Mouse (Mus musculus): ENCODE measurements at regions not wholly inside any gene's neighbourhood (a gene's known extent, or its start where the extent isn't known, plus 50 kb on each side); places are given as distances from the start of the nearest gene placed in this dataset.
A peak's percentile ranks its signal among the peaks of the same experiment; 100 is the strongest.

DNA sequence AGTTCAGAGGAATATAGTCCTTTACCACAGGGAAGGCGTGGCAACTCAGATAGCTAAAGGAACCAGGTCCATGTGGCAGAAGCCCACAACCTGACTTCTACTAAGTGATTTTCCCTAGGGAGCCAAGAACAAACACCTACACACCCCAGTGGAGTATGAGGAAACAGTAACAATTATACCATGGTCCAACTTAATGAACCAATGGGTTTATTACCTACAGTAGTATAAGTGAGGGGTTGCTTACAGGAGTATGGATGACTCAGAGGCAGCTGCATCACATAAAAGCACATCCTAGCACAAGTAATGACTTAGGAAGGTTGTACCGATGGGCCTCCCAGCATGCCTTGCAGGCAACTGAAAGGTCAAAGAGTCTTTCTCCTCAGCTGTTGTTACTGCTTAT lies 98.7 kb upstream of the Cul1 start:
- DNase-seq (ENCODE audit: low spot score in 2 of 2) = no peak

DNA sequence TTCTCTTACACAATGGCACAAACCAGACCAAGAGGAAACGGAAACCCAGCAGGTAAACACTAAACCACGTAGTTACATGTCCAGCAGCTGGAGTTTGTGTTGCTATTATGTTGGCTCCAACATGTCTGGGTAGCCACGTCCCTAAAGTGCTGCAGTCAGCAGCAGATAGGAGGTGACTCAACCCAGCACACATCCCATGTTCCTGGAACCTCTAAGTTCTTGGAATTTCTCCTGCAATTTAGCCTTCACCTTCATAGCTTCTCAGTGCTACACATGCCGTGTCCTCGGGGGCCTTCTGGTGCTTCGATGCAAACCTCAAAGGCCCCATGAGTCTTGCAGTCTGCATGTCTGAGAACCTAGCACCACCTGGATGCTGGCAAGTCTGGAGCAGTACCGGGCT lies 97.7 kb upstream of the Cul1 start:
- no peak for DNase-seq (ENCODE audit: low spot score in 2 of 2)

DNA sequence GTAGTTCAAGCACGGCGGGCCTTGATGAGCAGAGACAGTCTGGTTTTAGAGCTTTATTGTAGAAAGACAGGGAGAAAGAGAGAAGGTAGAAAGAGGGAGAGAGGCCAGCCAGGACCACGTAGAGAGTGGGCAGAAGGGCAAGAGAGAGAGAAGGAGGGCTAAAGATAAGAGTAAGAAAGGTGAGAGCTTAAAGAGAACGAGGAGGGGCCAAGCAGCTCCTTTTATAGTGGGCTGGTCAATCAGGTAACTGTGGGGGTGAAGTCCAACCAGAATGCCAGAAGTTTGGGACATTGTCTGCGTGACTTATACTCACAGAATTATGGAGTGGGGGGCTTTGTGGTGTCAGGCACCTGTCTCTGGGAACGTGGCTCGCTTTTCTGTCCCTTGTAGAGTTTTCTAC lies 96.7 kb upstream of the Cul1 start:
- DNase-seq (ENCODE audit: low spot score in 2 of 2) = no peak

DNA sequence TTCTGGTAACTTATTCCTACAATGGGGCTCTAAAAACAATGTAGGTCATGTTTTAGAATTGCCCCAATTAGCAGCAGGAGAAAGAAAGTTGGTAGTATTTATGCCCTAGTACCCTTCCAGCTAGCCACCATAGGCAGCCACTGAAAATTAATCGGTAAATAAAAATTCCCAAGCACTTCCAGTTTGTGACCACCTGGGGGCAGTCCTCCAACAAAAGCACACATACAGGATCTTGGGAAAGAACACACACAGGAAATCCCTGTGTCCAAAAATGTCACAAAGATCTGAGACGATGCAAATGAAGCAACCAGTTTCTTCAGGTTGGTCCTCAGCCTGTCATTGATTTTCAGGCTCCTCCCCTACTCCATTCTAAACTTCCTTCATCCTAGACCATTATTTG lies 94.5 kb upstream of the Cul1 start:
- peak in 1 of 2 experiments; percentile 13 for DNase-seq (ENCODE audit: low spot score in 2 of 2)

DNA sequence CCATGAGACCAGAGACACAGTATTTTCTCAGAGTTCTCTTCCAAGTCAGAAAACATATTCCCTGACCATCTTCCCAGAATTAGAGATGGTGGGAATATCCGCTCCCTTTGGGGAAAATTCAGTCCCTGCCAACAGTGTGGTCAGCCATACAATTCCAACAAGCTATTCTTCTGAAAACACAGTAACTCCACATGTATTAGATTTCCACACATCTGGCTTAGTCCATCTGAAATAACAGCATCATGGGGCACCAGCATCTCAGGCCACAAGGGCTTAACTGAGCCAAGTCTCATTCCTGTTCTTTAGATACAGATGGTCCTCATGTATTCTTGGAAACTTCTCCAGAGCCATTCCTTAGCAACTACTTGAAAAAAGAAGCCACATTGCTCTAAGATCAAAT lies 89.2 kb upstream of the Cul1 start:
- no peak for DNase-seq (ENCODE audit: low spot score in 2 of 2)

DNA sequence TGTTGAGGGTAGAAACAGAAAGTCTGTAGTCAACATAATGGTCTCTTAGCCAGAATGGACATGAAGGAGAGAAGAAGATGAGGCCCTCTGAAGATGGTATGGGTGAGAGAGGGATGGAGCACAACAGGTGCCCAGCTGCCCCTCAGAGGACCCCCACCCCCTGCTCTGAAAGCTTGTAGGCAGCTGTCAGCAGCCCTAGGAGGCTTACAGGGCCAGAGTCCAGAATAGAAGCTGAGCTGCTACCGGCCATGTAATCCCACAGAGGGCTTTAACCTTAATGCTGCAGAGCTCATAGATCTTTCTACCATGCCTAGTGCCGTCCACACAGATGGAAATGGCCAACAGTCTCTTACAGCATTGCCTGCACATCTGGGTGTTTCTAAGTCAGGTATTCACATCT lies 88.6 kb upstream of the Cul1 start:
- no peak for DNase-seq (ENCODE audit: low spot score in 2 of 2)

DNA sequence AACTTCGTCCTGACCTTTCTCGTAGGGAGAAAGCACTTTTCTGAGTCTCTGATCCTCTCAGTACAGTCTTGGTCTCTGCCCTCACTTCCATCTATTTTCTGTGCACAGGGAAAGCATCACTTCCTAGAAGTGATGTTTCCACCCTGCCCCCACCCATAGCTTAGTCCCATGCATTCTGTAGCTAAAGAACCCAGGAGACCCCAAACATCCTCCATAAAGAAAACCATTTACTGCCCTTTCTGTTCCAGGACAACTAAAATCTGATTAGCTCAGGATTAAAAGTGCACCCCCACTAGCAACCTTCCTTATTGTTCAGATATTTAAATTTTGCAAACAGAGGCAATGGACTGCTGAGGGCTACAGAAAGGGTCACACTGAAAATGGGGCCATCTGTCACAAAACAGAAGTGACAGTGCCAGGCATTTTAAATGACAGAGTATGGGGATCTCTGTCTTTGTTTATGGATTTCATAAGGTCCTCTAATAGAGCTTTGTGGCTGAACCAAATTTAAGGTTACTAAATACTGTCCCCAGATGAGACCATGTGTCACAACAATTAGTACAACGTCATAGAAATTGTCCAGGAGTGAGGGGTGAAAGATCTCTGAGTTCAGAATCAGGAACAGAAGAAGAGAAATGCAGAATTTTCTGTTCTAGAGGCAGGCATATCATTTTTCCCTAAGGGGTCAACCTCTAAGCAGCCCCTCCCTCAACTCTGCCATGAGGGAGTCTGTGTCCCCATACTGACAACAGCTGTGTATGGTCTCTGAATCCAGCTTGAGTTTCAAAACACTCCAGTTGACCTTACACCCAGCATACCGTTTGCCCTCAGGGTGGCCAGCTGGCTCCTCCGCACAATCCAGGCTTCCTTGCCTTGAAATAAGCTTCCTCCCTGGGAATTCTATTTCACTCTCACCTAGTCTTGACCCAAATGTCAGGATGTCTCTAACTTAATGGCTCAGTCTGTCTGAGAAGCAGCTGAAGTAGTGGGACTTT lies 87.2 kb upstream of the Cul1 start:
- no peak for DNase-seq (ENCODE audit: low spot score in 2 of 2)

DNA sequence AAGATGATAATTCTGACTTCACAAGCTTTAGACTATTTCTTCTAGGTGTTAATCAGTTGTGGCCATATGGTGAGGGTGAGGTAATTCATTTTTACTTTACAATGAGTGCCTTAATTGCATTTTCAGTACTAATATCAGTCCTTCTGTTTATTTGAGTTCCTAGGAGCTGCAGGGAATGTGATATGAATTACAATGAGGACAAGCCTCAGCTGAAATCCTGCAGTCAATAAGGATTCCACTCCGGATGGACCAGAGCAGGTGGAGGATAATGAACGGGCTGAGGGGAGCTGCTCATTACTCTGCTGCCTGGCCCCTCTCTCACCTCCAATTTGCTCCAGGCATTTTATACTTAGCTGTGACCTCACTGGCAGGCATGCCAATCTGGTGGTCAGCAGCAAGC lies 85.7 kb upstream of the Cul1 start:
- no peak for DNase-seq (ENCODE audit: low spot score in 2 of 2)

DNA sequence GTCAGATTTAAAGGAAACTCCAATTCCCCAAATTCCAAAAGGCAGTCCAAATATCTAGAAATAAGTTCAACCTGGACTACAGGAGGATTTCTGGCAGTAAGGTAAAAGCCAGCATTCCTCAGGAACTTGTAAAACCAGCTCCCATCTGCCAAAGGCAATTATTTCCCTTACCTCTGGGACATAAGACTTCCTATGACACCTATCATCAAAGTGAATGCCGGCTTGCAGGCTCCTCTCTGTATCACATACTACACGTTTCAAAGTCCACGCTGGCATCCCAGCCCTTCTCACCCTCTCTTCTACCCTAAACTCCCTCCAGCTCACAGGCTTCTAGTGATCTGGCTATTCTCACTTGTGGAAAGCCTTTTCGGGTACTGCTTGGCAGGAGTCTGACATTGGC lies 77.5 kb upstream of the Cul1 start:
- DNase-seq (ENCODE audit: low spot score in 2 of 2) = no peak

DNA sequence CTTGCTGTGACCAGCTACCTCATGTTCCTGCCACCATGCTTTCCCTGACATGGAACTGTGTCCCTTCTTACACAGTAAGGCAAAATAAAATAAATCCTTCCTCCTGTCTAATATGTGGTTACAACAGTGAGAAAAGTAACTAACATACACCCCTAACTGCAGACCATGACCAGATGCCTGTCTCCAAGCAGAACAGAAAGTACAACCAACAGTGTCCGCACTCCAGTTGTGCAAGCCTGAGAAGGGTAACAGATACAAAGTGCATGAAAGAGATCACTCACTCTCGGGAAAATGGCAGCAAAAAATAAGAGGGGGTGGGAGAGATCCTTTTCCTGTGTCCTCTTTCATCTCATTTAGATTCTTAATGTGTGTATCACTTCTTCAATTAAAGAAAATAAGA lies 71.7 kb upstream of the Cul1 start:
- DNase-seq (ENCODE audit: low spot score in 2 of 2) = no peak

DNA sequence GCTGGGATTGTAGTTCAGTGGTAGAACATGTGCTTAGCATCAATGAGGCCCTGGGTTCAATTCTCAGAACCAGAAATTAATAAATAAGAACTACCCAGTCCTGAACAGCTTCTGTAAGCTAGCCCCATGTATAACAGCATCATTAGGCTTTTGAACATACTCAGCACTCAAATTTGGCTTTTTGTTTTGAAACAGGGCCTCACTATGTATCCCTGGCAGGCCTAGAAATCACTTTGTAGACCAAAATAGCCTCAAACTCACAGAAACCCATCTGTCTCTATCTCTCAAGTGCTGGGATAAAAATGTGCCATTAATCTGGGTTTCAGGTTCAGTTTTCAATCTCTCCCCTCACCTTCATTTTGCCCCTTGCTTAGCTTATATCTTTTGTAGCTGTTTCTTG lies 66.6 kb upstream of the Cul1 start:
- no peak for DNase-seq (ENCODE audit: low spot score in 2 of 2)

DNA sequence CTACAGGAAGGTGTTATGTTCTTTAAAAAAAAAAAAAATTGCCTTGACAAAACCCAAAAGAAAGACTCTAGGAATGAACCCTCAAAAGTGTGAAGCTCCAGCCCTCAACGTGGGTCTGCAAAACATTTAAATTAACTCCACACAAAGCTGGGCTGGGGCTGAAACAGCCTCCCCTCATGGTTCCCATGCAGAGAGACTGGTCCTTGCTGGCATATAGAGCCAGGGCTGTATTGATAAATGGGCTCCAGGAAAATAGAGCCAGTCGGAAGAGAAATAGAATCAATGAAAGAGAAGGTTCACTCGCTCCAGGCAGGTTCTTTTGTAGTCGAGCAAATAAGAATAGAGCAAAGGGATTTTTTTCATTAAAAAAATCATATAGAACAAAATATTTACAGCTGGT lies 63.3 kb upstream of the Cul1 start:
- DNase-seq (ENCODE audit: low spot score in 2 of 2) = no peak

DNA sequence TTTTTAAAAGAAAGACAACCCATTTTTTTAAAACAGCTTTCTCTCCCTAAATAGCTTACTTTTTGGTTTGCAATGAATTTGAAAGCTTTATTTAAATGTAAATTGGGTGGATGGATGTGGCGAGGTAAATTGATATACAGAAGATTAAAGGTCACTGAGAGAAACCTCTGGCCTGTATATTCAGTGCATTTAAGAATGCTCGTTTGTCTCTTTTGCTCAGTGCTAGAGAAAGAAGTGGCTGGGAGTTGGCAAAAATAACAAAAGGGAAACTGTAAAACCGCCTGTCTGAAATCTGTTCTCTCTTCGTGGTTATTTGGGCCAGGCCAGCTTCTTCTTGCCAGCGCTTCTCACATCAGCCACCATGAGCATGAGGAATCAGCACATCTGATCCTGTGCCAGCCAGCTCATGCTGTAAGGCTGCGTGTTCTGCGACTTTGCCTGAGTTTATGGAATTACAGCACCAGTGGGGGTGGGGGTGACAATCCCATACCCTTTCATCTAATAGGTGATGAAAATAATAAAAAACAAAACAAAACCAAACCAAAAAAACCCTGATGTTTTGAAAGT lies 62.7 kb upstream of the Cul1 start:
- DNase-seq (ENCODE audit: low spot score in 2 of 2) = no peak

DNA sequence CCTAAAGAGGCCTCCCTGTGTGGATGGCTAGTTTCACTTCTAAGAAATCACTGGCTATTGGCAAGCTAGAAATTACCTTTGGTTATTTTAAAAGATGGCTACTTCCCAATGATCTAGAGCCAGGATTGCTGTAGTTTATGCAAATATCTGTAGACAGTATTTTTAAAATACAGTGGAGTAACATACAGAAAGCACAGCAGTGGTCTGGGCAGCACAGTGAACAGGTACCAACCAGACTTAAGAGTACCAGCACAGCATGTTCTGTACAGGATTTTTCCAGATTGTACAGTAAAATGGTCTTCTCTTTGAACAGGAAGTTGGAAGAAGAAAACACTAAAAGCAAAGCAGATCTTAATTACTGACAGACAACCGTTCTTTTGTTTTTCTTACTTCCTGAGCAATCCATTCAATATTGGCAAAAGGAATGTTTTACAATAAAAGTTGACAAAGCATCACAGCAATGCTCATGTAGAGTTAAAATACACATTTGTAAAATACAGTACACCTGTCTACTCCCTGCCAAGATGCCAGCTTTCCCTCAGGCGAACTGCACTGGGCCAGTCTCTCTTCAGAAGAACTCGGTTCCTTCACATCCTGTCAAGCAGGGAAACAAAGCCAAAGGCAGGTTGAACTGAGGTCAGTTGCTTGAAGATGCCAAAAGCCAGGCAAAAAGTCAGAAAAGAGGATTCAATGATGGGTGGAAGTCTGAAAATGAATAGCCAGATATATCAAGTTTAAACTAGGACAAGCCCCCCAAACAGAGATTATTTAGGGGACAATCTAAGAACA lies 62.0 kb upstream of the Cul1 start:
- DNase-seq (ENCODE audit: low spot score in 2 of 2) = no peak

DNA sequence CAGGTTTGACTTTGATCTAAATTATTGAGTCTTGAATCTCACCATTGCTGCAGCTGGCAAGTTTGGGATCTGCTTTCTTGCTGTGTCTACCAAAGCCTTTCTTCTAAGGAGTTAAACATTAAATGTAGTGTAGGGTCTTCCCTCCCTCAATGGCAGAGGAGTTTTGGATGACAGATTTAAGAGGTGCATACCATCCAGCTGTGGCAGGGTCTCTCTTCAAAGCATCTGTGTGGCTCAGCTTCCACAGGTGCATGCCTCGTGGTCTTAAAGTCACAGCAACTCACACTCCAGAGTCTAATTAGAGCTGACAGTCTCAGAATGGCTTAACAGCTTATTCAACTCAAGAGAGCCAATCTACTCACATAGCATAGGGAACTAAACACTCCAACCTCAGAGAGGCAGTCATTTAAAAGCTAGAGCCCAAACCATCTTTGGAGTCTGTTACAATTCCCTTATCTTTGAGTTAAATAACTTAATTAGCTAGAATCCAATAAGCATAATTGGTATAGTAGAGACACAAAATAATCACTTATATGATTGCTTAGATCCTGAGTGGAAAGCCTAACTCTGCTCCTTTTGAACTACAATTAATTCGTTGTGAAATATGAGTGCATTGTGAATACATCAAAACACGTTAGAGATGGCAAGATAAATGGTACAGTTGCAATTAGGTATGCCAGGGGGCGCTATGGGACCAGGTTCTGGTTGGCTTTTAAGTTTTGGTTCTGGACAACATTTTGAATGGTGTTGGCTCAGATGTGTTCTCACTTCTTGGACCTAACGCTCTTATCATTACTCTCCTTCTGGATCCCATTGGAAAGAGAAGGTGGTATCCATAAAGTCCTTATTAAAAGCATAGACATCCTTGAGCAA lies 57.5 kb upstream of the Cul1 start:
- DNase-seq (ENCODE audit: low spot score in 2 of 2) = peak in 1 of 2 experiments; percentile 30

All from thymus, postnatal 10 days (tissue).